Mouse (Mus musculus) adrenal gland, adult (tissue): ENCODE measurements around the gene Ppil4.
"Not testable (repeated sequence)": the region's sequence is repeated elsewhere in the genome, so short reads cannot be mapped to it uniquely, and the experiment has no call there.

Experiments
- DNase-seq, 2 experiments: peaks; one replicate each; pipeline ENCODE4 v3.0.0; 2022 to 2023; ENCODE audit warnings: low spot score in 1 of 2; ENCODE audit not compliant: inconsistent age in 2 of 2

Ppil4 gene

GRCm38 (mm10) chr10:7792751-7793385, at the start of gene Ppil4, which contains the start of gene Ginm1:
Gene Ppil4 (plus strand): TSS chr10:7792891.
Gene Ginm1 (minus strand): TSS chr10:7792824.
- DNase-seq = peak; percentile 93 to 96

- DNase-seq = not testable (repeated sequence)
Observed at GRCm38 (mm10) chr10:7745528-7745927, 47.2 kb upstream of the Ppil4 start.

- DNase-seq = peak in 1 of 2 experiments; percentile 58
Observed at GRCm38 (mm10) chr10:7748752-7749151, 43.9 kb upstream of the Ppil4 start.

GRCm38 (mm10) chr10:7757544-7757943, 35.1 kb upstream of the Ppil4 start:
- no peak for DNase-seq

- DNase-seq = no peak
Observed at GRCm38 (mm10) chr10:7772346-7772745, 20.3 kb upstream of the Ppil4 start.

- DNase-seq = no peak
Observed at GRCm38 (mm10) chr10:7772769-7773168, 19.9 kb upstream of the Ppil4 start.

- peak; percentile 70 to 87 for DNase-seq
Observed at GRCm38 (mm10) chr10:7775421-7775820, 17.3 kb upstream of the Ppil4 start.

- DNase-seq = peak; percentile 35 to 83
Observed at GRCm38 (mm10) chr10:7778361-7778760, 14.3 kb upstream of the Ppil4 start.

GRCm38 (mm10) chr10:7779751-7780237, 12.9 kb upstream of the Ppil4 start:
- peak in 1 of 2 experiments; percentile 91 for DNase-seq

- peak; percentile 91 to 95 for DNase-seq
Observed at GRCm38 (mm10) chr10:7780238-7781176, 12.2 kb upstream of the Ppil4 start.

- DNase-seq = no peak
Observed at GRCm38 (mm10) chr10:7781214-7781613, 11.5 kb upstream of the Ppil4 start.

- no peak for DNase-seq
Observed at GRCm38 (mm10) chr10:7787319-7787718, 5.4 kb upstream of the Ppil4 start.

GRCm38 (mm10) chr10:7792254-7792750, 389 bp upstream of the Ppil4 start:
- DNase-seq = no peak

- no peak for DNase-seq
Observed at GRCm38 (mm10) chr10:7801258-7801657, 8.6 kb downstream of the Ppil4 start.

GRCm38 (mm10) chr10:7802519-7803140, 9.9 kb downstream of the Ppil4 start:
- DNase-seq = no peak

- DNase-seq = peak; percentile 13 to 85
Observed at GRCm38 (mm10) chr10:7809937-7810336, 17.2 kb downstream of the Ppil4 start.

- DNase-seq = no peak
Observed at GRCm38 (mm10) chr10:7816476-7816875, 23.8 kb downstream of the Ppil4 start.

GRCm38 (mm10) chr10:7818676-7819075, 26.0 kb downstream of the Ppil4 start:
- DNase-seq = no peak

- DNase-seq = no peak
Observed at GRCm38 (mm10) chr10:7819156-7819555, 26.5 kb downstream of the Ppil4 start.

- no peak for DNase-seq
Observed at GRCm38 (mm10) chr10:7819603-7820002, 26.9 kb downstream of the Ppil4 start.

GRCm38 (mm10) chr10:7820171-7820570, 27.5 kb downstream of the Ppil4 start:
- no peak for DNase-seq
